Mouse (Mus musculus) stomach, embryonic 15.5 days (tissue): ENCODE data around the gene Odc1. TPM values are rescaled to one million over a fixed set of nuclear protein-coding genes. Genes with fewer than 3 reads are reported as not detected.
"Not testable (repeated sequence)": the region's sequence is repeated elsewhere in the genome, so short reads cannot be mapped to it uniquely, and the experiment has no call there.

Experiments used
- ATAC-seq: fragments of 200-750 bp; cut with Nextera tagmentation; 2 replicates; pipeline ENCODE4 v1.8.0; 2017; ENCODE audit warnings: low read depth, moderate number of reproducible peaks, moderate TSS enrichment; ENCODE audit not compliant: insufficient read depth, low FRiP score
- H3K27ac ChIP-seq: fragments of 300-500 bp; sonication (generic); 2 replicates; pipeline ENCODE4 v1.5.1; 2015; ENCODE audit warnings: mild to moderate bottlenecking, inconsistent platforms
- H3K27me3 ChIP-seq: fragments of 300-500 bp; sonication (generic); replicated peaks from 2 replicates; pipeline ENCODE4 v1.6.1; 2015; ENCODE audit warnings: inconsistent platforms
- H3K36me3 ChIP-seq: fragments of 300-500 bp; sonication (generic); 2 replicates; pipeline ENCODE4 v1.6.1; 2015; ENCODE audit warnings: inconsistent platforms
- H3K4me1 ChIP-seq: fragments of 300-500 bp; sonication (generic); 2 replicates; pipeline ENCODE4 v1.6.1; 2015; ENCODE audit warnings: inconsistent platforms
- H3K4me2 ChIP-seq: fragments of 300-500 bp; sonication (generic); 2 replicates; pipeline ENCODE4 v1.6.1; 2015; ENCODE audit warnings: mild to moderate bottlenecking, inconsistent platforms
- H3K4me3 ChIP-seq: fragments of 300-500 bp; sonication (generic); replicated peaks from 2 replicates; pipeline ENCODE4 v1.5.1; 2015; ENCODE audit warnings: inconsistent platforms
- H3K9ac ChIP-seq: fragments of 300-500 bp; sonication (generic); 2 replicates; pipeline ENCODE4 v1.6.1; 2015; ENCODE audit warnings: inconsistent platforms
- H3K9me3 ChIP-seq: fragments of 300-500 bp; sonication (generic); 2 replicates; pipeline ENCODE4 v1.6.1; 2016; ENCODE audit warnings: inconsistent platforms
- WGBS: fragments of 180-500 bp; shearing (Covaris S2); methylation state at CpG from one replicate; pipeline ENCODE4 v1.1.7; 2015; 5-methylcytosine and 5-hydroxymethylcytosine counted together
- polyA plus RNA-seq: library from polyadenylated mRNA; unstranded; fragments of >200 nt; fragmentation: Nextera tagmentation; extraction: Ambion mirVana; gene quantifications from 2 replicates; pipeline ENCODE4 v1.2.1, GENCODE M21; 2015

Odc1 gene
- polyA plus RNA-seq, 1 experiment from 2014 or later: 201 TPM

- ATAC-seq: no peak
- WGBS: 67% methylated on average over 4 of the region's 4 CpGs
- no peak overlapping the region for H3K27ac ChIP-seq
Measured at GRCm38 (mm10) chr12:17530825-17531224, 13.8 kb upstream of the Odc1 start.

DNA sequence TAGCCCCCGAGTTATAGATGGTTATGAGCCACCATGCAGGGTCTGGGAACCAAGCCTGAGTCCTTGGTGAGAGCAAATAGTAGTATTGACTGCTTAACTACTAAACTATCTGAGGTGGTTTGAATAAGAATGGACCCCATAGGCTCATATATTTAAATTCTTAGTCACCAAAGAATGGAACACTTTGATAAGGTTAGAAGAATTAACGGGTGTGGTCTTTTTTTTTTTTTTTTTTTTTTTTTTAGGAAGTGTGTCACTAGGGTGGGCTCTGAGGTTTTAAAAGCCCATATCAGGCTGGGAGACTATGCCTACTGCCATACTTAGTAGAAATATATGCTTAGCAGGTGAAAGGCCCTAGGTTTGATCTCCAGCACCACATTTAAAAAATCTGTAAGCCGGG lies 8.4 kb upstream of the Odc1 start:
- 89% methylated on average over 3 of the region's 3 CpGs for WGBS
- Histone ChIP-seq H3K36me3 (no peaks in the 10 kb centered on the region), H3K27ac (no peak overlapping the region), H3K4me1 (no peaks in the 10 kb centered on the region), H3K4me2 (no peak overlapping the region), H3K9ac (no peak overlapping the region), H3K27me3 (no peaks in the 10 kb centered on the region), H3K4me3 (no peak overlapping the region), H3K9me3 (no peaks in the 10 kb centered on the region)
- no peak for ATAC-seq

More at GRCm38 (mm10) chr12:17530825-17531224, 13.8 kb upstream of the Odc1 start:
- Histone ChIP-seq H3K4me3 (no peak overlapping the region), H3K9me3 (no peaks in the 10 kb centered on the region), H3K9ac (no peak overlapping the region), H3K27me3 (no peaks in the 10 kb centered on the region), H3K36me3 (no peaks in the 10 kb centered on the region), H3K4me2 (no peak overlapping the region), H3K4me1 (no peaks in the 10 kb centered on the region)

DNA sequence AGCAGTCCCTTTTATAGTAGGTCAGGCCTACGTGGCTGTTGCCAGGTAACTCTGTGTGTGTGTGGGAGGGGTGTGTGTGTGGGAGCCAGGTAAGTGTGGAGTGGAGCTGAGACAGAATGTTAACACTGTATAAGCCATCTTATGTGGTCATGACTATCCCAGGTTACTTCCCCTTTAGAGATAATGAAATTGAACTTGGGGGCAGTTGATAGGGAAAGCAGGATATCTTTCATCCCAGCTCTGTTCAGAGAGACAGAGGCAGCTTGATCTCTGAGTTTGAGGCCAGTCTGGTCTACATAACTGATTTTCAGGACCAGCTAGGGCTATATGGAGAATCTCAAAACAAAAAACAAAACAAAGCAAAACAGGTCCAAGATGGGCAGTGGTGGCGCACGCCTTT lies 7.4 kb upstream of the Odc1 start:
- H3K27me3 ChIP-seq: no peaks in the 10 kb centered on the region
- H3K9ac ChIP-seq: no peak overlapping the region
- WGBS: 78% methylated on average over 3 of the region's 3 CpGs
- no peaks in the 10 kb centered on the region for H3K4me1 ChIP-seq
- H3K36me3 ChIP-seq: no peaks in the 10 kb centered on the region
- H3K4me2 ChIP-seq: no peak overlapping the region
- H3K4me3 ChIP-seq: no peak overlapping the region
- H3K9me3 ChIP-seq: no peaks in the 10 kb centered on the region
- H3K27ac ChIP-seq: no peak overlapping the region
- ATAC-seq: no peak

- H3K27ac ChIP-seq: no peak overlapping the region
- peak; percentile 87 for ATAC-seq
- no peaks in the 10 kb centered on the region for H3K9me3 ChIP-seq
- no peak overlapping the region for H3K4me2 ChIP-seq
- H3K4me1 ChIP-seq: no peaks in the 10 kb centered on the region
- no peaks in the 10 kb centered on the region for H3K27me3 ChIP-seq
- H3K9ac ChIP-seq: no peak overlapping the region
- 86% methylated on average over 3 of the region's 3 CpGs for WGBS
- no peak overlapping the region for H3K4me3 ChIP-seq
- H3K36me3 ChIP-seq: no peaks in the 10 kb centered on the region
Measured at GRCm38 (mm10) chr12:17538087-17538486, 6.5 kb upstream of the Odc1 start.

DNA sequence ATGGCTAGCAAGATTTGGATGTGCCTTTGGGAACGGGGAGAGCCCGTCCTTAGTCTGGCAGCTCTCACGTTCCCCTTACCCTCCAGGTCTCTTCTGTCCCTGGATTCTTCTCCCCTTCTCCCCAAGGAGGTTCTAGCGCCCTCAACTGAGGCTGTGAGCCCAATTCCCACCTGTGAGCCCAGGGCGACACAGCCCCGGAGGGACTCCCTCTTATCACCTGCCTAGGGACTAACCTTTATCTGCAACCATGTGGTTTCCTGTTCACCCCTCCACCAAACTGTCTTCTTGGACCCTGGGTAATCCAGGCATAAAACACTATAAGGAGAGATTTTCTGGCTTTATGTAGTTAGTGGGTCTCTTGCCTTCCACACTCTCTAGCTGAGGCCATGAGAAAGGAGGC lies 5.6 kb upstream of the Odc1 start:
- no peaks in the 10 kb centered on the region for H3K27me3 ChIP-seq
- no peak overlapping the region for H3K27ac ChIP-seq

GRCm38 (mm10) chr12:17540040-17540552 lies 4.5 kb upstream of the Odc1 start:
- WGBS: 68% methylated on average over 6 of the region's 6 CpGs
- no peak for ATAC-seq
- H3K4me2 ChIP-seq: no peak overlapping the region
- H3K36me3 ChIP-seq: no peaks in the 10 kb centered on the region
- H3K4me1 ChIP-seq: 0 out of 2 replicates have a peak, but pooled peaks cover 3% of the 10 kb centered on the region
- no peaks in the 10 kb centered on the region for H3K27me3 ChIP-seq
- H3K27ac ChIP-seq: no peak overlapping the region
- no peak overlapping the region for H3K4me3 ChIP-seq
- no peaks in the 10 kb centered on the region for H3K9me3 ChIP-seq
- H3K9ac ChIP-seq: no peak overlapping the region

More for the DNA sequence above, 5.6 kb upstream of the Odc1 start:
- H3K9me3 ChIP-seq: no peaks in the 10 kb centered on the region
- no peaks in the 10 kb centered on the region for H3K36me3 ChIP-seq
- H3K4me1 ChIP-seq: 0 out of 2 replicates have a peak, but pooled peaks cover 2% of the 10 kb centered on the region
- H3K4me3 ChIP-seq: no peak overlapping the region
- peak; percentile 67; the same call in 1 of the 2 replicates for ATAC-seq
- H3K9ac ChIP-seq: no peak overlapping the region
- whole genome bisulfite sequencing: 66% methylated on average over 6 of the region's 6 CpGs
- no peak overlapping the region for H3K4me2 ChIP-seq

GRCm38 (mm10) chr12:17545107-17545571 lies 545 bp downstream of the Odc1 start:
- H3K4me2 ChIP-seq: peak overlapping the region; percentile 79
- under 1% methylated on average over 40 of the region's 40 CpGs for WGBS
- 0 out of 2 replicates have a peak, but pooled peaks cover 3% of the 10 kb centered on the region for H3K4me1 ChIP-seq
- peaks cover 21% of the 10 kb centered on the region for H3K36me3 ChIP-seq
- ATAC-seq: peak; percentile 27
- peak overlapping the region; percentile 86 for H3K27ac ChIP-seq
- H3K4me3 ChIP-seq: peak overlapping the region; percentile 95
- no peaks in the 10 kb centered on the region for H3K9me3 ChIP-seq
- H3K27me3 ChIP-seq: no peaks in the 10 kb centered on the region
- H3K9ac ChIP-seq: peak overlapping the region; percentile 77

DNA sequence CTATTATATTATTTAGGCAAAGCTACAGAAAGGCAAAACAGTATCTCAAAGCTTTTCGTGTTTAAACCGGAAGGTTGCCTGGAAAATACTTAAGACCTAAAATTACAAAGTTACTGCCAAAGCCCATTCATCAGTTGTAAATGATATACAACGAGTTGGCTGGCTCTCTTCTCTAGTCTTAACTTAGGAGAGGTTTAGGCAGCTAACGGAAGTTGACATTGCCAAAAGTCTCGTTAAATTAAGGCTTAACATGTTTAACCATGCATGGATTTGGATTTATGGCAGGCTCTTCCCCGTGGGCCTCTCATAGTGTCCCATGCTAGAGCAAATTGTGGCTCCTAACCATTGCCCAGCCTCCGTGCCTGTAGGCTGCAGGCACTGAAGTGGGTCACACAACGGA lies 1.3 kb downstream of the Odc1 start:
- no peaks in the 10 kb centered on the region for H3K9me3 ChIP-seq
- peaks cover 21% of the 10 kb centered on the region for H3K36me3 ChIP-seq
- H3K4me3 ChIP-seq: peak overlapping the region; percentile 95
- 3% methylated on average over 8 of the region's 8 CpGs for WGBS
- peak overlapping the region; percentile 77; the same call in 1 of the 2 replicates for H3K9ac ChIP-seq
- H3K4me1 ChIP-seq: 0 out of 2 replicates have a peak, but pooled peaks cover 3% of the 10 kb centered on the region
- H3K4me2 ChIP-seq: peak overlapping the region; percentile 79
- no peaks in the 10 kb centered on the region for H3K27me3 ChIP-seq
- no peak for ATAC-seq
- no peak overlapping the region for H3K27ac ChIP-seq

- 93% methylated on average over 9 of the region's 9 CpGs for WGBS
- not testable (repeated sequence) for H3K27ac ChIP-seq, H3K4me1 ChIP-seq
Measured at GRCm38 (mm10) chr12:17547552-17547951, 3.0 kb downstream of the Odc1 start.

GRCm38 (mm10) chr12:17548505-17548904 lies 3.9 kb downstream of the Odc1 start:
- no peaks in the 10 kb centered on the region for H3K27me3 ChIP-seq
- no peak for ATAC-seq
- WGBS: 77% methylated on average over 5 of the region's 5 CpGs
- H3K9ac ChIP-seq: no peak overlapping the region
- no peaks in the 10 kb centered on the region for H3K9me3 ChIP-seq
- H3K4me2 ChIP-seq: no peak overlapping the region
- H3K4me3 ChIP-seq: no peak overlapping the region
- no peak overlapping the region for H3K27ac ChIP-seq
- 0 out of 2 replicates have a peak, but pooled peaks cover 3% of the 10 kb centered on the region for H3K4me1 ChIP-seq
- H3K36me3 ChIP-seq: peaks cover 29% of the 10 kb centered on the region

More at GRCm38 (mm10) chr12:17547552-17547951, 3.0 kb downstream of the Odc1 start:
- not testable (repeated sequence) for H3K4me2 ChIP-seq, H3K9ac ChIP-seq, H3K27me3 ChIP-seq, H3K4me3 ChIP-seq, ATAC-seq, H3K9me3 ChIP-seq
- H3K36me3 ChIP-seq: peaks cover 29% of the 10 kb centered on the region

GRCm38 (mm10) chr12:17549421-17549820 lies 4.8 kb downstream of the Odc1 start:
- not testable (repeated sequence) for H3K9ac ChIP-seq, H3K4me3 ChIP-seq, ATAC-seq, H3K9me3 ChIP-seq, H3K27me3 ChIP-seq, H3K4me1 ChIP-seq, H3K4me2 ChIP-seq, H3K27ac ChIP-seq
- peaks cover 29% of the 10 kb centered on the region for H3K36me3 ChIP-seq
- 86% methylated on average over 5 of the region's 5 CpGs for whole genome bisulfite sequencing

DNA sequence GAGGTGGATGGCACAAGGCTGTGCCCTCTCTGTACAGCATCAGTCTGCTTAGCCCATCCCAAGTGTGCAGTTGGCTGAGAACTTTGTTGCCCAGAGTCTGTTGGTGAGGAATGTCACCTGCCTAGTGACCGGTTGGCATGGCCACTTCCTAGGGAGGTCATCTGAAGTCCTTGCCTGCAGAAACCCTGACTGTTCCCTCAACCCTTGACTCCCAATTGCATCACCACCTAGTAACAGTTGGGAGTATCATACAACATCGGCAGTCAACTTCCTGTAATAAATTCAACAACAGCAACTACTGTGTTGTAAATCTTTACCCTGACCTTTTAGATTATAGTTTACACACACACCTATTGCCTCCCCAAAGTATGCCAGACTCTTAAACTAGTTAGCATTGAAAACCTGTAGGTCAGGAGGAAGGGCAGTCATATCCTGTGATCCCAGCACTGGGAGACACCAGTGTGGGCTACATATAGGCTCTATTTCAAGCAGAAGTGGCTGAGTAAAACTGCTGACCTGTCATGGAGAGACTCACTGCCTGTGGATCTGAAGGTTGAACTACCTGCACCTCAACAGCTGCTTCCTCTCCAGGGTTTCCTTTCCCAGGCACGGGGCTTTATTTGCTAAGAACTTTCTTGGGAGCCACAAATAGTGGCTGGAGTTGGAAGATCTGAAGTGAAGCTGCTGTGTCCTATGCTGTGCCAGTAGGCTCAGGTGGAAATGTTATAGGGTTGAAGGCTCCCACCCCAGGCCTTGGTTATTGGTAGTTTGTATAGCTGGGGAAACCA lies 6.8 kb downstream of the Odc1 start:
- ATAC-seq: no peak
- no peak overlapping the region for H3K27ac ChIP-seq
- no peaks in the 10 kb centered on the region for H3K9me3 ChIP-seq
- WGBS: 65% methylated on average over 3 of the region's 3 CpGs
- peaks cover 29% of the 10 kb centered on the region for H3K36me3 ChIP-seq
- no peaks in the 10 kb centered on the region for H3K4me1 ChIP-seq
- no peak overlapping the region for H3K4me3 ChIP-seq
- H3K27me3 ChIP-seq: no peaks in the 10 kb centered on the region
- H3K4me2 ChIP-seq: no peak overlapping the region
- H3K9ac ChIP-seq: no peak overlapping the region
